Mouse (Mus musculus): ENCODE data around the gene Ugt1a2. TPM values are rescaled to one million over a fixed set of nuclear protein-coding genes. Genes with fewer than 3 reads are reported as not detected.

Gene Ugt1a2
- not detected for polyA plus RNA-seq (2015; fragmentation: Illumina TruSeq; extraction: RNeasy Lipid Tissue Mini Kit (QIAGEN cat#74804); ENCODE audit: insufficient read depth, low read depth, low replicate concordance)

GRCm38 (mm10) chr1:88200456-88200855 is at the start of gene Ugt1a2:
TSS of gene Ugt1a2 (plus strand) at chr1:88200601.

GRCm38 (mm10) chr1:88165711-88166110 is 34.7 kb upstream of the Ugt1a2 start, which contains the start of gene Ugt1a5:
TSS of gene Ugt1a5 (plus strand) at chr1:88166012.

DNA sequence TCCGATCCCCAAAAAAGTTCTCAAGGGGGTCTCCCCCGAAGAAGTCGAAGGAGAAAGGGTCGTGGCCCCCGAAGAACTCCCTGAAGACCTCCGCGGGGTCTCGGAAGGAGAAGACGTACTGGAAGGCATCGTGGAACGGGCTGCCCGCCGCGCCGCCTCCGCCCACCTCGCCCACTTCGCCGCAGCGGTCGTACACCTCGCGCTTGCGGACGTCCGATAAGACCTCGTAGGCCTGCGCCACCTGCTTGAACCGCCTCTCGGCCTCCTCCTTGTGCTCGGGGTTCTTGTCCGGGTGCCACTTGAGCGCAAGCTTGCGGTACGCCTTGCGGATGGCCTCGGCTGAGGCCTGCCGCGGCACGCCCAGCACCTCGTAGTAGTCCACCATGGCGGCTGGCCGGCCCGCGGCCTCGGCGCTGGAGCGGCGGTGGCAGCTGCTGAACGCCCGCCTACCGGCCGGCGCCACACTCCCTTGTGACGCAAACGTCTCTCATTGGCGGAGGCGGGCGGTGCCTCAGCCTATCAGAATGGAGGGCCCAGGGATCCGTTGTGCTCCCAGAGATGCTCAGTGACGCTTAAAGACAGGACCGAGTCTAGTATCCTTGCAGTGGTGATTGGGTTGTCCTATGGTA is 5.0 kb downstream of the Ugt1a2 start, which contains the start of gene Dnajb3:
Gene Dnajb3 (minus strand): TSS at position 489 of the 629 bp plus-strand sequence.

GRCm38 (mm10) chr1:88211812-88212211 is 11.4 kb downstream of the Ugt1a2 start, which contains the start of gene Ugt1a1:
TSS of gene Ugt1a1 (plus strand) at chr1:88211959.

GRCm38 (mm10) chr1:88226670-88227379 is 26.4 kb downstream of the Ugt1a2 start, which contains the start of gene Mroh2a:
TSS of gene Mroh2a (plus strand) at chr1:88226986.

Other genes starting within 250 kb of the Ugt1a2 start
- 5.2 TPM for gene Usp40, start 192.1 kb upstream of the Ugt1a2 start, polyA plus RNA-seq (2015; fragmentation: Illumina TruSeq; extraction: RNeasy Lipid Tissue Mini Kit (QIAGEN cat#74804); ENCODE audit: insufficient read depth, low read depth, low replicate concordance)
- not detected for gene Ugt1a10, start 145.2 kb upstream of the Ugt1a2 start, polyA plus RNA-seq (2015; fragmentation: Illumina TruSeq; extraction: RNeasy Lipid Tissue Mini Kit (QIAGEN cat#74804); ENCODE audit: insufficient read depth, low read depth, low replicate concordance)
- gene Ugt1a9, start 129.8 kb upstream of the Ugt1a2 start, polyA plus RNA-seq (2015; fragmentation: Illumina TruSeq; extraction: RNeasy Lipid Tissue Mini Kit (QIAGEN cat#74804); ENCODE audit: insufficient read depth, low read depth, low replicate concordance), result not detected
- gene Ugt1a8, start 112.8 kb upstream of the Ugt1a2 start, polyA plus RNA-seq (2015; fragmentation: Illumina TruSeq; extraction: RNeasy Lipid Tissue Mini Kit (QIAGEN cat#74804); ENCODE audit: insufficient read depth, low read depth, low replicate concordance), result not detected
- 3.9 TPM for gene Ugt1a7c, start 105.5 kb upstream of the Ugt1a2 start, polyA plus RNA-seq (2015; fragmentation: Illumina TruSeq; extraction: RNeasy Lipid Tissue Mini Kit (QIAGEN cat#74804); ENCODE audit: insufficient read depth, low read depth, low replicate concordance)
- 0.89 TPM for gene Ugt1a6b, start 97.3 kb upstream of the Ugt1a2 start, polyA plus RNA-seq (2015; fragmentation: Illumina TruSeq; extraction: RNeasy Lipid Tissue Mini Kit (QIAGEN cat#74804); ENCODE audit: insufficient read depth, low read depth, low replicate concordance)
- 5.5 TPM for gene Ugt1a6a, start 65.8 kb upstream of the Ugt1a2 start, polyA plus RNA-seq (2015; fragmentation: Illumina TruSeq; extraction: RNeasy Lipid Tissue Mini Kit (QIAGEN cat#74804); ENCODE audit: insufficient read depth, low read depth, low replicate concordance)
- not detected for gene Ugt1a5, start 34.6 kb upstream of the Ugt1a2 start, polyA plus RNA-seq (2015; fragmentation: Illumina TruSeq; extraction: RNeasy Lipid Tissue Mini Kit (QIAGEN cat#74804); ENCODE audit: insufficient read depth, low read depth, low replicate concordance)
- gene Dnajb3, start 5.2 kb downstream of the Ugt1a2 start, polyA plus RNA-seq (2015; fragmentation: Illumina TruSeq; extraction: RNeasy Lipid Tissue Mini Kit (QIAGEN cat#74804); ENCODE audit: insufficient read depth, low read depth, low replicate concordance), result not detected
- not detected for gene Ugt1a1, start 11.4 kb downstream of the Ugt1a2 start, polyA plus RNA-seq (2015; fragmentation: Illumina TruSeq; extraction: RNeasy Lipid Tissue Mini Kit (QIAGEN cat#74804); ENCODE audit: insufficient read depth, low read depth, low replicate concordance)
- 0.98 TPM for gene Mroh2a, start 26.4 kb downstream of the Ugt1a2 start, polyA plus RNA-seq (2015; fragmentation: Illumina TruSeq; extraction: RNeasy Lipid Tissue Mini Kit (QIAGEN cat#74804); ENCODE audit: insufficient read depth, low read depth, low replicate concordance)
- 15.3 TPM for gene Hjurp, start 77.0 kb downstream of the Ugt1a2 start, polyA plus RNA-seq (2015; fragmentation: Illumina TruSeq; extraction: RNeasy Lipid Tissue Mini Kit (QIAGEN cat#74804); ENCODE audit: insufficient read depth, low read depth, low replicate concordance)
- not detected for gene Trpm8, start 77.1 kb downstream of the Ugt1a2 start, polyA plus RNA-seq (2015; fragmentation: Illumina TruSeq; extraction: RNeasy Lipid Tissue Mini Kit (QIAGEN cat#74804); ENCODE audit: insufficient read depth, low read depth, low replicate concordance)
- gene Spp2, start 206.4 kb downstream of the Ugt1a2 start, polyA plus RNA-seq (2015; fragmentation: Illumina TruSeq; extraction: RNeasy Lipid Tissue Mini Kit (QIAGEN cat#74804); ENCODE audit: insufficient read depth, low read depth, low replicate concordance), result not detected